Mouse (Mus musculus) ES-E14 (cell line): Measurements from ENCODE around the gene Hnf4a. TPM values are rescaled to one million over a fixed set of nuclear protein-coding genes. Genes with fewer than 3 reads are reported as not detected.

Source experiments
- DNase-seq: peaks from one replicate; pipeline ENCODE4 v3.0.0-alpha.2; 2013; ENCODE audit warnings: low read depth, low spot score
- H3K27ac ChIP-seq: 2 replicates; pipeline ENCODE4 v1.5.1; 2012; ENCODE audit warnings: low read depth, mild to moderate bottlenecking, low read length, moderate library complexity, mixed read lengths; ENCODE audit not compliant: poor library complexity, insufficient read depth, severe bottlenecking
- H3K36me3 ChIP-seq: 2 replicates; pipeline ENCODE4 v1.6.1; 2012; ENCODE audit warnings: mild to moderate bottlenecking, low read length, moderate library complexity, mixed read lengths; ENCODE audit not compliant: control insufficient read depth, poor library complexity, insufficient read depth, severe bottlenecking
- H3K4me1 ChIP-seq, 2 experiments: fragments of 150-350 bp in 1 of 2; sonication (generic) in 1 of 2; 2 replicates each; pipeline ENCODE4 v1.6.1; 2012; ENCODE audit warnings: low read length in 2 of 2, mild to moderate bottlenecking in 1 of 2, mixed read lengths in 1 of 2; ENCODE audit not compliant: control insufficient read depth in 2 of 2, insufficient read depth in 2 of 2, poor library complexity in 1 of 2
- H3K4me3 ChIP-seq, 2 experiments: fragments of 150-350 bp in 1 of 2; sonication (generic) in 1 of 2; 2 replicates each; pipeline ENCODE4 v1.5.1; 2012; ENCODE audit warnings: low read length in 2 of 2, low read depth in 1 of 2, mild to moderate bottlenecking in 1 of 2, mixed read lengths in 1 of 2; ENCODE audit not compliant: insufficient read depth in 1 of 2, poor library complexity in 1 of 2, severe bottlenecking in 1 of 2
- H3K9ac ChIP-seq: 2 replicates; pipeline ENCODE4 v1.6.1; 2012; ENCODE audit warnings: low read depth, mild to moderate bottlenecking, low read length, mixed read lengths; ENCODE audit not compliant: poor library complexity, insufficient read depth, severe bottlenecking
- H3K9me3 ChIP-seq: fragments of 150-350 bp; sonication (generic); 2 replicates; pipeline ENCODE4 v1.6.1; 2012; ENCODE audit warnings: low read depth, mild to moderate bottlenecking, low read length; ENCODE audit not compliant: control insufficient read depth, insufficient read depth
- CHD2 ChIP-seq: IDR thresholded peaks from 2 replicates; pipeline ENCODE4 v1.6.1; 2014; ENCODE audit warnings: mild to moderate bottlenecking, low read depth, low read length, inconsistent platforms
- HCFC1 ChIP-seq: IDR thresholded peaks from 2 replicates; pipeline ENCODE4 v1.6.1; 2012; ENCODE audit warnings: low read length, inconsistent platforms, borderline replicate concordance; ENCODE audit not compliant: insufficient read depth
- MAFK ChIP-seq: IDR thresholded peaks from 2 replicates; pipeline ENCODE4 v1.6.1; 2014; ENCODE audit warnings: mild to moderate bottlenecking, low read depth, low read length, inconsistent platforms; ENCODE audit not compliant: insufficient read depth
- ZC3H11A ChIP-seq: IDR thresholded peaks from 2 replicates; pipeline ENCODE4 v1.6.1; 2012; ENCODE audit warnings: low read depth, mild to moderate bottlenecking, inconsistent platforms, low read length, borderline replicate concordance
- ZNF384 ChIP-seq: IDR thresholded peaks from 2 replicates; pipeline ENCODE4 v1.6.1; 2012; ENCODE audit warnings: low read depth, low read length, inconsistent platforms
- in situ Hi-C, 2 experiments: fragments of 600-800 bp; cut with MboI; formaldehyde crosslinking; loops; one replicate each; pipeline ENCODE4 v1.15.1; 2025; ENCODE audit warnings: low sequenced_read_pairs in 2 of 2, inconsistent platforms in 1 of 2; ENCODE audit not compliant: unreplicated experiment in 2 of 2
- total RNA-seq: library from RNA; depleted of rRNA; stranded (reverse); fragments of 300-350 nt; gene quantifications from 2 replicates; pipeline ENCODE4 v1.2.3, GENCODE M21; 2012

Gene Hnf4a
- total RNA-seq, 1 experiment = 1.1 TPM

- Histone ChIP-seq H3K27ac (no peak overlapping the region), H3K36me3 (peaks cover 19% of the 10 kb centered on the region), H3K9me3 (no peaks in the 10 kb centered on the region), H3K4me1 (peaks cover 21% of the 10 kb centered on the region in 2 experiments), H3K4me3 (no peak overlapping the region), H3K9ac (no peak overlapping the region)
- in situ Hi-C loops = no loop called here
- TF ChIP-seq ZC3H11A = no peak
- TF ChIP-seq HCFC1 = no peak
- no peak for DNase-seq
These were observed 39.8 kb upstream of the Hnf4a start for GRCm38 (mm10) chr2:163466771-163467170.

GRCm38 (mm10) chr2:163467585-163467984, 39.0 kb upstream of the Hnf4a start:
- in situ Hi-C loops = no loop called here
- TF ChIP-seq HCFC1 (no peak), CHD2 (no peak), ZNF384 (no peak), MAFK (no peak), ZC3H11A (no peak)
- Histone ChIP-seq H3K9ac (no peak overlapping the region), H3K27ac (no peak overlapping the region), H3K36me3 (peaks cover 19% of the 10 kb centered on the region), H3K4me1 (peaks cover 18 to 19% of the 10 kb centered on the region in 2 experiments), H3K4me3 (no peak overlapping the region), H3K9me3 (no peaks in the 10 kb centered on the region)
- no peak for DNase-seq

- Histone ChIP-seq H3K9ac (no peak overlapping the region), H3K4me3 (no peak overlapping the region), H3K4me1 (peaks cover 16 to 20% of the 10 kb centered on the region in 2 experiments), H3K9me3 (no peaks in the 10 kb centered on the region), H3K36me3 (peaks cover 19% of the 10 kb centered on the region), H3K27ac (no peak overlapping the region)
- DNase-seq = no peak
- in situ Hi-C loops = no loop called here
- no peak for TF ChIP-seq ZNF384
These were observed 37.7 kb upstream of the Hnf4a start for GRCm38 (mm10) chr2:163468866-163469265.

- Histone ChIP-seq H3K4me1 (peaks cover 11 to 13% of the 10 kb centered on the region in 2 experiments), H3K36me3 (peaks cover 19% of the 10 kb centered on the region), H3K9me3 (no peaks in the 10 kb centered on the region), H3K4me3 (no peak overlapping the region), H3K9ac (no peak overlapping the region), H3K27ac (no peak overlapping the region)
- in situ Hi-C loops = no loop called here
- no peak for DNase-seq
- TF ChIP-seq ZC3H11A (no peak), ZNF384 (no peak), MAFK (no peak), CHD2 (no peak), HCFC1 (no peak)
These were observed 36.9 kb upstream of the Hnf4a start for GRCm38 (mm10) chr2:163469711-163470110.

- in situ Hi-C loops = no loop called here
- Histone ChIP-seq H3K9ac (no peak overlapping the region), H3K9me3 (no peaks in the 10 kb centered on the region), H3K36me3 (peaks cover 19% of the 10 kb centered on the region), H3K4me3 (peak overlapping the region in 1 of 2 experiments; percentile 71; a peak in 2 of 4 replicates), H3K4me1 (peaks cover 3 to 6% of the 10 kb centered on the region in 2 experiments; a peak in 3 of 4 replicates), H3K27ac (no peak overlapping the region)
- TF ChIP-seq CHD2 (no peak), ZC3H11A (no peak), MAFK (no peak), HCFC1 (no peak), ZNF384 (no peak)
- DNase-seq = no peak
These were observed 35.5 kb upstream of the Hnf4a start for GRCm38 (mm10) chr2:163471136-163471535.
